Mouse (Mus musculus) stomach, embryonic 14.5 days (tissue): Measurements from ENCODE around the gene Hoxc10. TPM values are rescaled to one million over a fixed set of nuclear protein-coding genes. Genes with fewer than 3 reads are reported as not detected.

Experiments
- ATAC-seq: fragments of 200-750 bp; cut with Nextera tagmentation; 2 replicates; pipeline ENCODE4 v1.8.0; 2017; ENCODE audit warnings: low read depth, moderate TSS enrichment; ENCODE audit not compliant: insufficient number of reproducible peaks, insufficient read depth, low FRiP score
- H3K27ac ChIP-seq: fragments of 300-500 bp; sonication (generic); 2 replicates; pipeline ENCODE4 v1.5.1; 2014; ENCODE audit warnings: mild to moderate bottlenecking, low read length, moderate library complexity, mixed read lengths
- H3K27me3 ChIP-seq: fragments of 300-500 bp; sonication (generic); 2 replicates; pipeline ENCODE4 v1.6.1; 2014; ENCODE audit warnings: low read length, control low read depth, mixed read lengths; ENCODE audit not compliant: control insufficient read depth, insufficient read depth
- H3K36me3 ChIP-seq: fragments of 300-500 bp; sonication (generic); 2 replicates; pipeline ENCODE4 v1.6.1; 2014; ENCODE audit warnings: mild to moderate bottlenecking, control low read depth, low read length, moderate library complexity, mixed read lengths; ENCODE audit not compliant: control insufficient read depth, insufficient read depth
- H3K4me1 ChIP-seq: fragments of 300-500 bp; sonication (generic); 2 replicates; pipeline ENCODE4 v1.6.1; 2014; ENCODE audit warnings: low read length, control low read depth, mixed read lengths; ENCODE audit not compliant: control insufficient read depth, insufficient read depth
- H3K4me2 ChIP-seq: fragments of 300-500 bp; sonication (generic); replicated peaks from 2 replicates; pipeline ENCODE4 v1.6.1; 2014; ENCODE audit warnings: low read depth, low read length, control low read depth
- H3K4me3 ChIP-seq: fragments of 300-500 bp; sonication (generic); 2 replicates; pipeline ENCODE4 v1.5.1; 2014; ENCODE audit warnings: low read depth, low read length, control low read depth
- H3K9ac ChIP-seq: fragments of 300-500 bp; sonication (generic); replicated peaks from 2 replicates; pipeline ENCODE4 v1.6.1; 2014; ENCODE audit warnings: low read depth, mild to moderate bottlenecking, control low read depth, low read length, moderate library complexity, mixed read lengths
- H3K9me3 ChIP-seq: fragments of 300-500 bp; sonication (generic); 2 replicates; pipeline ENCODE4 v1.6.1; 2016; ENCODE audit warnings: low read depth, low read length, control low read depth; ENCODE audit not compliant: control insufficient read depth
- WGBS: fragments of 180-500 bp; shearing (Covaris S2); extraction: QIAGEN DNeasy Blood & Tissue Kit; methylation state at CpG from one replicate; pipeline ENCODE4 v1.1.7; 2014; 5-methylcytosine and 5-hydroxymethylcytosine counted together
- polyA plus RNA-seq: library from polyadenylated mRNA; unstranded; fragments of >200 nt; fragmentation: Nextera tagmentation; extraction: Ambion mirVana; gene quantifications from 2 replicates; pipeline ENCODE4 v1.2.1, GENCODE M21; 2014

The Hoxc10 gene
- polyA plus RNA-seq, 1 experiment from 2014 or later, result not detected

DNA sequence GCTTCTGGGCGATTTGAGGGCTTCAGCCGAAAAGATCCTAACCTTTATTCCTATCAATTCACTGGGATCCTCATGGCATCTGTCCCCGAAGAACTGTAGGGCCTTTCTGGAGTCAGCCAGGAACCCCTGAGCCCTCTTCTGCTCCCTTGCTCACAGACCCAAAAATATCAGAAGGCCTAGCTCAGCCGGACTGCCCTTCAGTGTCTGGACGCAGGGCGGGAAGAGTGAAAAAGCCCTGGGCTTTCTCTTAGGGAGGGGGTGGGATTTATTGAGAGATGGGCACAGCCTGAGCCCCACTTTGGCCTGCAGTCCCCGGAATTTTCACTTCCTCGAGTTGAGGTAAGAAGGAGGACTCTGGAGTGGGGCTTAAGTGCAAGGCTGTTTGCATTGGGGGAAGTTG is 3.3 kb upstream of the Hoxc10 start:
- Histone ChIP-seq H3K9me3 (no peaks in the 10 kb centered on the region), H3K4me1 (no peaks in the 10 kb centered on the region; the same call in 1 of the 2 replicates), H3K9ac (no peak overlapping the region), H3K4me2 (no peak overlapping the region), H3K36me3 (no peaks in the 10 kb centered on the region), H3K4me3 (no peak overlapping the region), H3K27me3 (peaks cover 78% of the 10 kb centered on the region), H3K27ac (no peak overlapping the region)
- 3% methylated on average over 8 of the region's 8 CpGs for WGBS
- ATAC-seq, result no peak

DNA sequence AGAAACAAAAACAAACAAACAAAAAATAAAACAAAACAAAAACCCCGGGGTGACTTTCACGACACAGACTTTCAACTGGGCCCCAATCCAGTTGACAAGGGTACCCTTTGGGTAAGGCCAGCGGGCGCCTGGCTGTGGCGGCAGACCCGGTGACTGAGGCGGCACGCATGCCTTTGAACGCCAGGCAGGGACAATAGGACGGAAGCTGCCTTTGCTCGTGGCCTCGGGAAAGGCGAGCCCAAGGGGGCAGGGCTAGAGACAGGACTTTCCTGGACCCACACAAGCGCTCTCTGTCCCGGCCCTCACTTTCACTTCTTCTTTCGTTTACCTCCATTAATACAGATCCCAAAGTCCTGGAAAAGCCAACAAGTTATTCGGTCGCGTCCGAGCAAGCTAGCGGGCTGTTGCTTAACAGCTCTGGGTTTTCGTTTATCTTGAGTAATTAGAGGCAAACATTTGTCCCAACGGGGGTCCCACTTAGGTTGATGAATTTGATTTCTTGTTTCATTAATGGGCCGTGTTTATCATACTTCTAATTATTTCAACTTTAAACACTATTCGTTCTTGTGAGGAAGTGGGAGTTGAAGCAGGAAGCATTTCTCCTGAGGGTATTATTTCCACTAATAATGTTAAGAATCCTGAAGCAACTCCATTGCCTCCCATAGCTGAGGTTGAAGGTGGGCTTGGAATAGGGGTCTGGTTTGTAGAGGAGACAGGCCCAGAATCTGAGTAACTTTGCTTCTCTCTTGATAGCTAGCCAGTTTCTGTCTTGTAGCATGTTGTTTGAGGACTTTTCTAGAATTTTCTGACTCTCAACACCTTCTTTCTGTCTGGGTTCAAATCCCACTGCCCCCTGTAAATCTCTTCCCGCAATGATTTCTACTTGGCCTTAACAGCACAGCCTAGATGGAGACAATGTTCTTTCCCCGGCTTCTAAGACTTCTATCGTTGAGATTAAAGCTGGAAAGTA is 2.6 kb upstream of the Hoxc10 start:
- no peak overlapping the region for H3K27ac ChIP-seq
- no peak overlapping the region for H3K4me3 ChIP-seq
- no peak for ATAC-seq
- peaks cover 81% of the 10 kb centered on the region for H3K27me3 ChIP-seq
- H3K9ac ChIP-seq, result no peak overlapping the region
- H3K4me1 ChIP-seq, result no peaks in the 10 kb centered on the region; the same call in 1 of the 2 replicates
- no peaks in the 10 kb centered on the region for H3K36me3 ChIP-seq
- H3K4me2 ChIP-seq, result no peak overlapping the region
- no peaks in the 10 kb centered on the region for H3K9me3 ChIP-seq
- WGBS, result 2% methylated on average over 28 of the region's 28 CpGs

DNA sequence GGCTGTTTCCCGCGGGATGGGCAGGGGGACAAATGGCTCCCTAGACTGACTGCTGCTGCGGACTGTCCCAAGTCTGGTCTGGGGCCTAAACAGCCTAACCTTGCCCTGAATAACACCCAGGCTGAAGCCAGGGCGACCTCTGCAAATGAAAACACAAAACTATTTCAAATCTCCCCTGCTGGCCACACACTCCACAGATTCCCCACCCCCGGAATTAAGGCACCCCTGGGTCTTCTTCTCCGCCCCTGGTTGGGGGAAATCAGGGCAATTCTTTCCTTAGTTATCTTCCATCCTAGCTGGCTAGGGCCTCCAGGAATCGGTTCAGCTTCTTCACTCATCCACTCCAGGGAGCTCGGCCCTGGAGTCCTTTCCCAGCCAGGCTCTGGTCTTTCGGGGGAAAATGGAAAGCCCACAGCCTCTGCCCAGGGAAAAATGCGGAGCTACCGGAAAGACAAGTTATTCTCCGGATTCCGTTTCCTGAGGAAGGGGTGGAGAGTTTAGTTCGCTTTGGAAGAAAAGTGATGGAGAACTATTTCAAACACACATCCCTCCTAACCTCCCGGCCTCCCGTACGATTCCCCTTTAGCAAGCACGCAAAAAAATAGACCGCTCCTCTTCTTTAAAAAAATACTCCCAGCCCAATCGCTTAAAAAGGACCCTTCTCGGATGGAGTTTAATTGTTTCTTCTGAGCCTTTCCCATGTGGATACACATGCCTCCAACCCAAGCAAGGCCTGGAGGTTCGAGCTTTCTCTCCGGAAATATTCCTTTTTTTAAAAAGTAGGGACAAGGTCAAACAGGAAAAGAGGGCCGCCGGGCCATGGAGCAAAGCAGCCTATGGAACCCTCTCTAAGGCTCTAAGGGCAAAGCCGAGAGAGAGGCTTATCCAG is 1.3 kb upstream of the Hoxc10 start:
- ATAC-seq, result no peak
- Histone ChIP-seq H3K4me3 (no peak overlapping the region), H3K9ac (no peak overlapping the region), H3K27ac (no peak overlapping the region), H3K9me3 (no peaks in the 10 kb centered on the region), H3K4me2 (no peak overlapping the region), H3K36me3 (no peaks in the 10 kb centered on the region), H3K4me1 (no peaks in the 10 kb centered on the region; the same call in 1 of the 2 replicates), H3K27me3 (peaks cover 83% of the 10 kb centered on the region)
- WGBS, result 5% methylated on average over 26 of the region's 26 CpGs

DNA sequence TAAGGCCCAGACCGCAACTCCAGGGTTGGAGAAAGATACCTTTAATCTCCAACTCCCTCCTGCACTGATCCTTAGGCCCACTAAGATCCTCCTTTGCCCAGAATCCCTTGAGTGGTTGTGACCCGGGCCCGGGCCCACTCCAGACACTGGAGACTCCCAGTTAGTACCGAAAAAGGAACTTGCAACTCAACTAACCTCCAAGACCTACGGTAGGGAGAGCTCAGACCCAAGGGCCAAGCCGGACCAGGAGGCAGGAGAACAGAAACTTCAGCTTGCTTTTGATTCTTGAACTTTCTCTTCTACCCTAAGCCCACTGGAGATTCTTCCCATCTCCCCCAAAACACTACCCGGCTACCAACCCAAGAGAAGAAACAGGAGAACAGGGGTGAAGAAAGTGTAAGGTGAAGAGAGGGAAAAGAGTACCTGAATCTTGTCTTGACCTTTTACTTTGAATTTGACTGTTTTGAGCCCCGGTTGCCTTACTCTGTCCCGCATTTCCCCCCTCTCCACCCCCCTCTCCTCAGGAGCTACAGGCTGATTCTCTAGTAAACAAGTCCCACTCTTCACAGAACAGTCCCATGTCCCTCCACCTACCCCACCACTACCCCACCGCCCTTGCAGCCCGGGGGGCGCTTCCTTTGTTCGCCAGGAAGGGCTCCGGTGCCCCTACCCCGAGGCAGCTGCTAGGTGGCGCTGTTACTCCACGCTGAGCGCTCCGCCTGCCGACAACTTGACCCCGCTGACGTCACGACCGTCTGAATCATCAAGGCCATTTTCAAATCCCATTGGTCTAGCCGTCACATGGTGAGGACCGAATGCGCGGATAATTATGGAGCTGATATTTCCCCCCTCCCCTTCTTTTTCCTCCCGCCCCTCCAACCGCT is 462 bp upstream of the Hoxc10 start:
- Histone ChIP-seq H3K27me3 (peaks cover 83% of the 10 kb centered on the region), H3K4me2 (peak overlapping the region; percentile 1; the same call in 1 of the 2 replicates), H3K36me3 (no peaks in the 10 kb centered on the region), H3K4me1 (no peaks in the 10 kb centered on the region; the same call in 1 of the 2 replicates), H3K4me3 (no peak overlapping the region), H3K9me3 (no peaks in the 10 kb centered on the region), H3K9ac (no peak overlapping the region), H3K27ac (no peak overlapping the region)
- ATAC-seq, result peak; percentile 56; the same call in 1 of the 2 replicates
- WGBS, result 5% methylated on average over 29 of the region's 30 CpGs

DNA sequence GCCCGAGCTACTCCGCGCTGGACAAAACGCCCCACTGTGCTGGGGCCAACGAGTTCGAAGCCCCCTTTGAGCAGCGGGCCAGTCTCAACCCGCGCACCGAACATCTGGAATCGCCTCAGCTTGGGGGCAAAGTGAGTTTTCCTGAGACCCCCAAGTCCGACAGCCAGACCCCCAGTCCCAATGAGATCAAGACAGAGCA is 615 bp downstream of the Hoxc10 start, which contains the start of gene Hoxc5:
Hoxc5 (plus strand) TSS at position 132 of the 199 bp plus-strand sequence.
- Histone ChIP-seq H3K9me3 (no peaks in the 10 kb centered on the region), H3K4me1 (no peaks in the 10 kb centered on the region; the same call in 1 of the 2 replicates), H3K27ac (no peak within 1 kb of the TSS), H3K4me3 (no peak within 1 kb of the TSS), H3K36me3 (no peaks in the 10 kb centered on the region), H3K27me3 (peaks cover 86% of the 10 kb centered on the region), H3K9ac (no peak within 1 kb of the TSS), H3K4me2 (peak within 1 kb of the TSS; percentile 1; the same call in 1 of the 2 replicates)
- no peak for ATAC-seq
- 3% methylated on average over 12 of the region's 12 CpGs for WGBS

DNA sequence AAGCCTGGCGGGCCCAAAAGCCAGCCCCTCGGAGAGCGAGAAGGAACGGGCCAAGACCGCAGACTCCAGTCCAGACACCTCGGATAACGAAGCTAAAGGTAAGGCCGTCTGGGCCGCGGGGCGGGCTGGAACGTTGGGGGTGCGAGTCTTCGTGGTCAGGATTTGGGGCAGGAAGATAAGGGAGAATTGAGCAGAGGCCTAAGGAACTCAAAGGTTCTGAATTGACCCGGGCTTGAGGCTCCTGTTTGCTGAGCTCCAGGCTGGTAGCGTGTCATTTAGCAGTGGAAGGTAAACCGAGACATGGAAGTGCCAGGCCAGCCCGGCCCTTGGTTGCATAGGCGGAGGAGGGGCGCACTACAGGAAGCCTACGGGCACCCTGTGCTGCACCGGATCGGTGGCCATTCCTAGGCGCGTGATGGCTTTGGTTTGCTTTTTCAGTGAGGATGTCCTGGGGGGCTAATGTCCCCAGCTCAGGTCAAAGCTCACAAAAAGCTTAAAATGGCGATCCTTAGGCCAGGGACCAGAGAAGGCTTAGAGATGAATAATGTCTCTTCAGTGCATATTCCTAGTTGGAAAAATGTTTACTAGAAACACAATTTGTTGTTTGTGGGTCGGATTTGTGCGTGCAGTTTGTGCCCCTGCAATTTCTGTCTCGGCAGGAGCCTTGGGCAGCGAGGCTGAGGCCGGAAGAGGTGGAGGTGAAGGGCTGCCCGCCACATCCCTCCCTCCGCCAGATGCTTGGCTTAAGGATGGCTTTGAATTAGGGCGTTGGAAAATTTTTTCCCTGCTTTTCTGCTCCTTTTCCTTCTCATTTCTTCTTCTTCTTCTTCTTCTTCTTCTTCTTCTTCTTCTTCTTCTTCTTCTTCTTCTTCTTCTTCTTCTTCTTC is 1.2 kb downstream of the Hoxc10 start:
- no peak overlapping the region for H3K4me2 ChIP-seq
- no peak overlapping the region for H3K27ac ChIP-seq
- H3K9ac ChIP-seq, result no peak overlapping the region
- H3K9me3 ChIP-seq, result no peaks in the 10 kb centered on the region
- peaks cover 86% of the 10 kb centered on the region for H3K27me3 ChIP-seq
- H3K36me3 ChIP-seq, result no peaks in the 10 kb centered on the region
- 2% methylated on average over 34 of the region's 34 CpGs for WGBS
- H3K4me1 ChIP-seq, result no peaks in the 10 kb centered on the region; the same call in 1 of the 2 replicates
- H3K4me3 ChIP-seq, result no peak overlapping the region
- no peak for ATAC-seq

DNA sequence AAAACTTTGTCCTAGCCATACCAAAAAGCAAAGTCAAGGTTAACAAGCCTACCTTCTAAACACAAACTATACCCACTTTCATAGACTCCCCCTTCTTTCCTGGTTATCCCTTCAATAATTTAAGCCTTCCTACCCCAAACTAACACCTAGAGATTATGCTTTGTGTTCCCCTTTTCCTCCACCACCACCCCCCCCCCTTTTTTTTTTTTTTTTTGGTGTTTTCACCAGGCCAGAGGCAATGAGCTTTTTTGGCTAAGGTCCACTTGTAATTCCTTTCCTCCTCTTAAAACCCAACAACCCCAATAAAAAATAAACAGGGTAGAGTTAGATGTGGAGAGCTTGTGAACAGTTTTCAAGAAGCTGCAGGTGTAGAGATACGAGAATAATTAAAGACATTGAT is 2.7 kb downstream of the Hoxc10 start:
- peaks cover 93% of the 10 kb centered on the region for H3K27me3 ChIP-seq
- H3K36me3 ChIP-seq, result no peaks in the 10 kb centered on the region
- H3K4me2 ChIP-seq, result no peak overlapping the region
- 42% methylated on average over 1 of the region's 1 CpGs for WGBS
- no peaks in the 10 kb centered on the region; the same call in 1 of the 2 replicates for H3K4me1 ChIP-seq
- H3K4me3 ChIP-seq, result no peak overlapping the region
- no peak overlapping the region for H3K9ac ChIP-seq
- H3K27ac ChIP-seq, result no peak overlapping the region
- no peaks in the 10 kb centered on the region for H3K9me3 ChIP-seq
- ATAC-seq, result no peak
